Mouse (Mus musculus) liver, postnatal 0 days (tissue): ENCODE results near the gene Elp5.
A peak's percentile ranks its signal among the peaks of the same experiment; 100 is the strongest.

Experiments used
- CTCF ChIP-seq: sonication (generic); IDR thresholded peaks from 2 replicates; pipeline ENCODE4 v1.5.1; 2016; ENCODE audit warnings: antibody characterized with exemption, low read depth
- EP300 ChIP-seq: IDR thresholded peaks from 2 replicates; pipeline ENCODE4 v1.6.1; 2016; ENCODE audit warnings: antibody characterized with exemption, low read depth, mild to moderate bottlenecking

DNA sequence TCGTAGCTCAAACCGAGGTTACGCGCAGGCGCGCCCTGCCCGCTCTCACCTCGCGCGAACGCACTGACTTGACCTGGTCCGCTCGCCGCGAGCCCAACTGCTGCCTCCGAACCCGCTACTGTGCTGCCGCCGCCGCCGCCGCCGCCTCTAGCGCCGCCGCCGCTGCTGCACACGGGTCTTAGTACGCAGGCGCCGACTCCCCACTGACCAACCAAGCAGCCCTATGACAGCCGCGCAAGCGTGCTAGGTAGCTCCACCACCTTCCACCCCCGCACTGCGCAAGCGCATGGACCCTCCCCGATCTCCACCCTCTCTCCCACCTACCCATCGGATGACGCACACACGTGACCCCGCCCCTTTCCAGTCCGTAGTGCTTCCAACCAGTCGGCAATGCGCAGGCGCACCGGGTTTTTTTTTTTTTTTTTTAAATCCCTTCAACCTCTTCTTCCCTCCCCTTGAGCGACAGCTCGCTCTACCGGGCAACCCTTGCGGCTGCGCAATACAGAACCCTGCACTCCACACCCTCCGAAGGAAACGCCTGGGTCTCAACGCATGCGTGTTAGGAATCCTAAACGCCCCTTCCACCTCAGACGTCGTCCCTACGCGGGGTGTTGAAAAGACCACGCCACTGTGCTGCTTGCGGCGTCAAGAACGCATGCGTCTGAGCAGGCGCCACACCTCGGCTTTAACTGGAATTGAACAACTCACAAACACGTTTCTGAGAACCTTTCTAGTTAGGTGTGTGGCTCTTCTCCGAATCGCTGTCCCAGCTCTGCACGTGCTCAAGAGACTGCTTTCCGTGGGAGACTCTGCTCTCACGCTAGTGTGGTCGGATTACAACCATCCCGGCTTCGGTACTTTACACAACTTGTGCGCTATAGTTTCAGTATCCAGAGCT lies 61.0 kb downstream of the Elp5 start, which contains the start of gene Eif5a:
- TF ChIP-seq CTCF (peak; percentile 86), EP300 (peak; percentile 51; the same call in 1 of the 2 replicates)
